Mouse (Mus musculus) hindbrain, postnatal 0 days (tissue): ENCODE measurements at regions not wholly inside any gene's neighbourhood (a gene's known extent, or its start where the extent isn't known, plus 50 kb on each side); places are given as distances from the start of the nearest gene placed in this dataset.
A peak's percentile ranks its signal among the peaks of the same experiment; 100 is the strongest.

Experiments
- ATAC-seq: fragments of 200-750 bp; cut with Nextera tagmentation; 2 replicates; pipeline ENCODE4 v1.8.0; 2017; ENCODE audit warnings: mild to moderate bottlenecking, moderate TSS enrichment, moderate library complexity
- DNase-seq: peaks from one replicate; pipeline ENCODE4 v3.0.0-alpha.2; 2015; ENCODE audit warnings: low spot score
- H3K27ac ChIP-seq: fragments of 300-500 bp; sonication (generic); 2 replicates; pipeline ENCODE4 v1.5.1; 2014; ENCODE audit warnings: mild to moderate bottlenecking
- H3K27me3 ChIP-seq: fragments of 300-500 bp; sonication (generic); 2 replicates; pipeline ENCODE4 v1.6.1; 2014; ENCODE audit warnings: low read length, mixed read lengths; ENCODE audit not compliant: insufficient read depth
- H3K36me3 ChIP-seq: fragments of 300-500 bp; sonication (generic); 2 replicates; pipeline ENCODE4 v1.6.1; 2014; ENCODE audit warnings: low read length, mixed read lengths; ENCODE audit not compliant: insufficient read depth
- H3K4me1 ChIP-seq: fragments of 300-500 bp; sonication (generic); 2 replicates; pipeline ENCODE4 v1.6.1; 2014; ENCODE audit warnings: antibody characterized with exemption, low read length, mixed read lengths; ENCODE audit not compliant: insufficient read depth
- H3K4me2 ChIP-seq: fragments of 300-500 bp; sonication (generic); 2 replicates; pipeline ENCODE4 v1.6.1; 2014; ENCODE audit warnings: low read depth, mild to moderate bottlenecking, low read length, moderate library complexity, mixed read lengths
- H3K4me3 ChIP-seq: fragments of 300-500 bp; sonication (generic); 2 replicates; pipeline ENCODE4 v1.5.1; 2014; ENCODE audit warnings: low read length
- H3K9ac ChIP-seq: fragments of 300-500 bp; sonication (generic); replicated peaks from 2 replicates; pipeline ENCODE4 v1.6.1; 2014; ENCODE audit warnings: mild to moderate bottlenecking, low read length, moderate library complexity, mixed read lengths
- H3K9me3 ChIP-seq: fragments of 300-500 bp; sonication (generic); 2 replicates; pipeline ENCODE4 v1.6.1; 2016; ENCODE audit warnings: low read length, mixed read lengths
- CTCF ChIP-seq: IDR thresholded peaks from 2 replicates; pipeline ENCODE4 v1.5.1; 2016; ENCODE audit warnings: antibody characterized with exemption, control low read depth, low read depth
- WGBS: fragments of 180-500 bp; shearing (Covaris S2); extraction: QIAGEN DNeasy Blood & Tissue Kit; methylation state at CpG from one replicate; pipeline ENCODE4 v1.1.7; 2014; 5-methylcytosine and 5-hydroxymethylcytosine counted together

DNA sequence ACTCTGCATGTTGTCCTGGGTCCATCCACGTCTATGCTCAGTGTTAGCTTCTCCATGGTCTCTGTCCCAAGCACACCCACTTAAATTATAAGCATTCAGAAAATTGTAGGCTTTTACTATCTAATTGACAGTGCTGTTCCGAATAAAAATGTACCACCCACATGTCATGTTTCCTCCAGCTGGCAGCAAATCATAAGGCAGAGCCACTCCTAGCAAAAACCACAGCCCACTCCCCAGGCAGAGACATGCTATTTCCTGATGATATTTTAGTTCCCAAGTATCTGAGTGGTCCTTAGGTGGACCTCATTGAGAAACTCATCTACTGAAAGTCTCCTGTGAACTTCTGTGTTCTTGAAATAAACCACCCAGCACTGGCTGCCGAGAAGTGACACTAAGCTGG is 117.1 kb downstream of the Spata18 start:
- no peak for TF ChIP-seq CTCF
- H3K36me3 ChIP-seq = no peaks in the 10 kb centered on the region
- no peaks in the 10 kb centered on the region for H3K27me3 ChIP-seq
- DNase-seq (no peak), ATAC-seq (no peak)
- no peaks in the 10 kb centered on the region for H3K4me1 ChIP-seq
- no peaks in the 10 kb centered on the region; the same call in 1 of the 2 replicates for H3K9me3 ChIP-seq
- no peak overlapping the region for H3K4me2 ChIP-seq
- no peak overlapping the region for H3K27ac ChIP-seq
- H3K9ac ChIP-seq = no peak overlapping the region
- no peak overlapping the region for H3K4me3 ChIP-seq
- WGBS = 69% methylated on average over 3 of the region's 3 CpGs

DNA sequence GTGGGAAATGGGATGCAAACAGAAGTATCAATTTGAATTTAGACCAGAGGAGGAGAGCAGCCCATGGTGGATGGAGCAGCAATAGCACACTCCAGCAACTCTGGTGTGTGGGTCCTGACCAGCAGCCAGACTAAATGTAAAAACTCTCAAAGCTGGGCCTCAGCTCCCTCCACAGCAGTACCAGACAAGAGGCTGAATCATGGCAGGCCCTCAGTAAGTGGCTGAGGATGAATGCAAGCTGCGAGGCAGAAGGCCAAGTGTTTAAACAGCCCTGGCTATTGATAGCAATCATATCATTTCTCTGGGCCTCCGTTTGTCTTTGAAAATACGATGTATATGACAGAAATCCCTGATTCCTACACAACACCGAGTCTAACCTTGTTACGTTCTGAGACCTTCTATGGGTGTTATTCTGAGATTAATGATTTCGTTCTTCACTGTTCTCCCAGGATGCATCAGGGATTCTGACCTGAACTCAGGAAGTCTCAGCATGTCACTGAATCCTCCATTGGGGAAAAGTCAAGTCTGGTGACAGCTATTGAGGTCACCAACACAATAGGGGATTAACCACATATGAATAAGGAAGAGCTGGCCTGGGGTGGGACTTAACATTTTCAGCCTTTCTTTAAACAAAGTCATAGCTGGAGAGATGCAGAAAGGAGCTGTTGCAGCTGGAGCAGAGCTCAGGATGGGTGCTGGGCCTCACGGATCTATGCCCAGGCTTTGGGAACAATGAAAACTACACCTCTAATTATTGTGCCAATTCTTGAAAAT is 124.8 kb downstream of the Spata18 start:
- H3K36me3 ChIP-seq = no peaks in the 10 kb centered on the region
- TF ChIP-seq CTCF = no peak
- no peaks in the 10 kb centered on the region; the same call in 1 of the 2 replicates for H3K9me3 ChIP-seq
- H3K9ac ChIP-seq = no peak overlapping the region
- H3K4me3 ChIP-seq = no peak overlapping the region
- H3K4me2 ChIP-seq = no peak overlapping the region
- no peaks in the 10 kb centered on the region for H3K4me1 ChIP-seq
- ATAC-seq (no peak), DNase-seq (no peak)
- no peaks in the 10 kb centered on the region for H3K27me3 ChIP-seq
- 65% methylated on average over 7 of the region's 7 CpGs for WGBS
- H3K27ac ChIP-seq = no peak overlapping the region

DNA sequence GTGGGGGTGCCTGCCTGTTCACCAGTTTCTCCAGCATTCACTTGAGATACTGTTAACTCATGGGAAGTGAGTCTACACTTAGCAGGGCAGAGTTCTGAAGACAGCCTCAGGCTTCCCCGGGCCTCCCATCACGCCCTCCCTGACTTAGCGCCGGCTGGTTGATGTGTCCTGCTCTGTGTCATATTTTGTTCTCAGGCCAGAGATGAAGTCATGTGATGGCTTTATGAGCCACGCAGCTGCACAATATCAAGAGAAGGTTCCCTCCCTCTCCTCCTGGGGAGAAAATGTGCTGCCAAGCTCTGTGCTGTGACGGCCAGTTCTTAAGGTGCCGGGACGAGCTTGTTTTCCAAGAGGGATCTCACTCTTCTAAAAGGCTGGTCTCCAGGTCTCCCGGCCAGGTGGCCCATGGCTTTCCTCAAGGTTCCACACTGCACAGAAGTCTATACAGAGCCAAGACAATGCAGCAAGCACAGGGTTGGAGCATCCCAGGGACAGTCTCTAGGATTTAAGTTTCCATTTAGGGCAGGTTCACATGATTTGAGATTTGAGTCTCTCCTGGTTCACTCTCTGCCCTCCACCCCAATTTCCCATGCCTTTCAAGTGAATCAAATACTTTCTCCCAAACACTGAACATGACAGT is 126.2 kb downstream of the Spata18 start:
- no peak for ATAC-seq

DNA sequence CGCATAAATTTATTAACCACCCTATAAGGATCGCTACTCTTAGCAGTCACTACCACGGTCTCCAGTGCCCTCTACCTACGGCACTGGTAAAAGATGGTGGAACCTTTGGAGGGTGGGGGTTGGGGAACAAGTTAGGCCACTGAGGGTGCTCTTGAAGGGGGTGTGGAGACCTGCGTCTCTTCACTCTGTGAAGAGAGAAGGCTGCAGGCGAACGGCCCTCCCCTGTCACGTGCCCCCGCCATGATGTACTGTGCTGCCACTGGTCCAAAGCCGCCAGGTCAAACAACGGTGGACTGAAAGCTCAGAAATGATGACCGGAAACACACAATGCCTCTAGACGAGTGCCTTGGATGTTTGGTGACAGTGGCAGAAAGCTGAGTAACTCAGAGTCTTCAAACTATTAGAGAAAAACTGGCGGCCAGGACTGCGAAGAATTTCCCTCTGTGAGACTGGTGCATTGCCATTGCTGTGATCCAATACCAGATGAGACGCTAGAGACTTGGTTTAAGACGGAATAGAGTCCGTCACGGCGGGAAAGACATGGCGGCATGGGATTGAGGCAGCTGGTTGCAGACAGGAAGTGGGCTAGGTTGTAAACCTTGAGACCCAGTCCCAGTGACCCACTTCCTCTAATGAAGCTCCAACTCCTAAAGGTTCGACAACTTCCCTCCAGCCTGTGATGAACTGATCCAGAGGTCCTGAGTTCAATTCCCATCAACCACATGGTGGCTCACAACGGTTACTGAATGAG is 130.2 kb downstream of the Spata18 start:
- TF ChIP-seq CTCF = no peak
- no peaks in the 10 kb centered on the region for H3K27me3 ChIP-seq
- no peak overlapping the region for H3K27ac ChIP-seq
- 93% methylated on average over 23 of the region's 23 CpGs for WGBS
- DNase-seq (no peak), ATAC-seq (no peak)
- no peak overlapping the region for H3K9ac ChIP-seq
- no peaks in the 10 kb centered on the region for H3K9me3 ChIP-seq
- no peak overlapping the region for H3K4me2 ChIP-seq
- H3K36me3 ChIP-seq = no peaks in the 10 kb centered on the region
- H3K4me3 ChIP-seq = no peak overlapping the region
- H3K4me1 ChIP-seq = no peaks in the 10 kb centered on the region

More for the DNA sequence above, 126.2 kb downstream of the Spata18 start:
- H3K4me1 ChIP-seq = no peaks in the 10 kb centered on the region
- no peak overlapping the region for H3K9ac ChIP-seq
- H3K9me3 ChIP-seq = no peaks in the 10 kb centered on the region; the same call in 1 of the 2 replicates
- no peak overlapping the region for H3K27ac ChIP-seq
- no peaks in the 10 kb centered on the region for H3K36me3 ChIP-seq
- H3K4me3 ChIP-seq = no peak overlapping the region
- H3K4me2 ChIP-seq = no peak overlapping the region
- WGBS = 81% methylated on average over 9 of the region's 9 CpGs
- TF ChIP-seq CTCF = no peak
- H3K27me3 ChIP-seq = no peaks in the 10 kb centered on the region
- DNase-seq = peak; percentile 1

DNA sequence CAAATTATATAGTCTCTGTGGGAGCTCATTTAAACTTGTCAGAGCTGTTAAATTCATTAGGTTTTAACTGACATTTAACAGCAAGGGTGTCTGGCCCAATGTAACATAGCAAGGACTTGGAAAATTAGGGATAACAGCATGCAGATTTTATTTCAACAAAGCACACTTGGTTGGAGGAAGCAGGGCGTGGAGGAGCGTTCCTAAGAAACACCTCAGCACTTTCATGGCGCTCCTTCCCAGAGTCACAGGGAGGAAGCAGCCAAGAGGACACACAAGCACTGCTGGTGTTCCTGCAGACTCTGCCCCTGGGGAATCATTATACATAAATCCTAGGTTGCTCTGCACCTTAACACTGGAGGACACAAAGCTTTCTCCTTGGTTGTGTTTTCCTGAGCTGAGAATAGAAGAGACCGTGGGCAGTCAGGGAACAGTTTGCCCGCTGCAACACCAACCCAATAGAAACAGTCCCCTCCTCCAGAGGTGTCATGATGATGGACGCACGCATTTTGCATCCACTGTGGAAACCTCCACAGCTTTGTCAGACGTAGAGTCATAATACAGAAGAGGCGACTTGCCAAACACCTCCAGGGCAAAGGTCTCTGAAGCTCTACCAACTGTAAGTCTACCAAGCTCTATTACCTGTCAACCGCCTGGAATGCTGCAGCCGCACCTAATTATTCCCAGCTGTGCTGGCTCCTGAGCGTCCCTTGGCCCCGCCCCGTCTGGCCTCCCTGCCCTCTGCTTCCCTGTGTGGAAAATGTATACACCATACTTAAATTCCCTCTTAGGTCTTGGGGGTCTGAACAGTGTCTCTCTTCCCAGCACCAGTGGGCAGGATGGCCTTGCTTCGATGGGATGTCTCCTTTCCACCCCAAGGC is 131.3 kb downstream of the Spata18 start:
- Histone ChIP-seq H3K9ac (no peak overlapping the region), H3K27ac (no peak overlapping the region), H3K4me2 (no peak overlapping the region), H3K9me3 (no peaks in the 10 kb centered on the region), H3K36me3 (no peaks in the 10 kb centered on the region), H3K4me3 (no peak overlapping the region), H3K4me1 (no peaks in the 10 kb centered on the region), H3K27me3 (no peaks in the 10 kb centered on the region)
- TF ChIP-seq CTCF = no peak
- WGBS = 57% methylated on average over 15 of the region's 15 CpGs
- DNase-seq = peak; percentile 1
- no peak for ATAC-seq

DNA sequence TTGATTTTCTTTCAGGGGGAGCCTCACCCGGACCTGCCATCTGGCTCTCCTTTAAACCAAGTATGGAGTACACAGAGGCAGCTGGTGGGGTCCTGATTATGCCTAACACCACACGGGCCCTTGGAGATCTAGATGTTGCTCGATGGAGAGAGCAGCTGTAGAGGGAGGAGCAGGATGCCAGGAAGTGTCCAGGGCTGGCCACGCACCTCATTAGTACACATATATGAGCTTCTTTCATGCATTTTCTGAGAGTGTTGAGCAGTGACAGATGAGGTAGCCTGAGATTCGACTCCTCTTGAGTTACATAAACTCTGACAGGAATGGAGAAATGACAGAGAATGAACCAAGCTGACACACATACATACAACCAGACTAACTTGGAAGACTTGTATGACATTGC is 136.1 kb downstream of the Spata18 start:
- Histone ChIP-seq H3K4me3 (no peak overlapping the region), H3K4me2 (no peak overlapping the region), H3K9ac (no peak overlapping the region), H3K36me3 (no peaks in the 10 kb centered on the region), H3K4me1 (no peaks in the 10 kb centered on the region), H3K27ac (no peak overlapping the region), H3K9me3 (no peaks in the 10 kb centered on the region), H3K27me3 (no peaks in the 10 kb centered on the region)
- DNase-seq (peak; percentile 3), ATAC-seq (no peak)
- WGBS = 55% methylated on average over 5 of the region's 5 CpGs
- no peak for TF ChIP-seq CTCF
